Mouse (Mus musculus): Measurements from ENCODE around the gene Zp1. TPM values are rescaled to one million over a fixed set of nuclear protein-coding genes. Genes with fewer than 3 reads are reported as not detected.

The Zp1 gene
- polyA plus RNA-seq, 1 experiment: not detected

DNA sequence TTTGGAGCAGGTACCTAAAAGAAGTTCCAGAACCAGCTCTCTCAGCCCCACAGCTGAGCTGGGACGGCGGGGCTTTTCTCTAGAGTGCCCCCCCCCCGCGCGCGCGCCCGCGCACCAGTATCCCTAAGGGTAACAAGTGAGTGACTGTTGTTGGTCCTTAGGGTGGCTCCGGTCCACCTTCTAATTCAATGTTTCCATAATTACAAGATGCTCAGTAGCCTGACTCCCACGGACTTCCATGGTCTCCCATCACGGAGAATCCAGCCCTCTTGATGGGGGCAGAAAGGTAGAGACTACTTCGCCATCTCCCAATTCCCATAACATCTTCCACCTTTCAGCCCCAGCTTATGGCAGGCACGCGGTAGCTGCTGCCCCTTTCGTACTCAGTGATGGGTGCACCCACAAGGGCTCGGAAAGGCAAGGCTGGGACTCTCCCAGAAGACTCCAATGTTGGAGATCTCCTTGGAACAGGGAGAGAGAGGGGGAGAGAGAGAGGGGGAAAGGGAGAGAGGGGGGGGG lies 51.8 kb downstream of the Zp1 start:
- Histone ChIP-seq H3K4me3 (replicated peaks; ENCODE audit: control insufficient read depth, low read depth, low read length) (no peak overlapping the region), H3K4me1 (ENCODE audit: control insufficient read depth, insufficient read depth, low read length) (no peaks in the 10 kb centered on the region; the same call in 1 of the 2 replicates), H3K27ac (ENCODE audit: control insufficient read depth, insufficient read depth, low read depth, low read length, poor library complexity) (no peak overlapping the region)
- WGBS: 4% methylated on average over 17 of the region's 17 CpGs
- TF ChIP-seq CTCF (IDR thresholded peaks at IDR 0.05; ENCODE audit: control insufficient read depth, insufficient read depth, low read length): no peak
- TF ChIP-seq POLR2A (IDR thresholded peaks at IDR 0.05; ENCODE audit: borderline replicate concordance, control insufficient read depth, low read depth, low read length): no peak

- 45% methylated on average over 5 of the region's 5 CpGs for WGBS
- TF ChIP-seq CTCF (IDR thresholded peaks at IDR 0.05; ENCODE audit: control insufficient read depth, insufficient read depth, low read length) (no peak), POLR2A (IDR thresholded peaks at IDR 0.05; ENCODE audit: borderline replicate concordance, control insufficient read depth, low read depth, low read length) (no peak)
- H3K4me1 ChIP-seq (ENCODE audit: control insufficient read depth, insufficient read depth, low read length): no peaks in the 10 kb centered on the region; the same call in 1 of the 2 replicates
- H3K27ac ChIP-seq (ENCODE audit: control insufficient read depth, insufficient read depth, low read depth, low read length, poor library complexity): no peak overlapping the region
- H3K4me3 ChIP-seq (replicated peaks; ENCODE audit: control insufficient read depth, low read depth, low read length): no peak overlapping the region
These were observed 52.3 kb downstream of the Zp1 start for GRCm38 (mm10) chr19:10867946-10868622.

- TF ChIP-seq POLR2A (IDR thresholded peaks at IDR 0.05; ENCODE audit: borderline replicate concordance, control insufficient read depth, low read depth, low read length) (no peak), CTCF (IDR thresholded peaks at IDR 0.05; ENCODE audit: control insufficient read depth, insufficient read depth, low read length) (no peak)
- WGBS: 89% methylated on average over 13 of the region's 13 CpGs
- H3K27ac ChIP-seq (ENCODE audit: control insufficient read depth, insufficient read depth, low read depth, low read length, poor library complexity): no peak overlapping the region
- no peaks in the 10 kb centered on the region; the same call in 1 of the 2 replicates for H3K4me1 ChIP-seq (ENCODE audit: control insufficient read depth, insufficient read depth, low read length)
- no peak overlapping the region for H3K4me3 ChIP-seq (replicated peaks; ENCODE audit: control insufficient read depth, low read depth, low read length)
These were observed 54.1 kb downstream of the Zp1 start for GRCm38 (mm10) chr19:10866351-10866750.

Other genes starting within 250 kb of the Zp1 start
- not detected in 2 replicates for gene Pga5, start 242.6 kb downstream of the Zp1 start, polyA plus RNA-seq (2011; ENCODE audit: insufficient read depth, insufficient read length, low replicate concordance, missing spikeins)
- 14.4 and 29.5 TPM in 2 replicates for gene Vps37c, start 231.9 kb downstream of the Zp1 start, polyA plus RNA-seq (2011; ENCODE audit: insufficient read depth, insufficient read length, low replicate concordance, missing spikeins)
- 1.1 and 2.2 TPM in 2 replicates for gene Cd5, start 181.6 kb downstream of the Zp1 start, polyA plus RNA-seq (2011; ENCODE audit: insufficient read depth, insufficient read length, low replicate concordance, missing spikeins)
- 2.1 TPM in 2 replicates for gene Cd6, start 90.6 kb downstream of the Zp1 start, polyA plus RNA-seq (2011; ENCODE audit: insufficient read depth, insufficient read length, low replicate concordance, missing spikeins)
- gene Slc15a3, start 80.9 kb downstream of the Zp1 start, polyA plus RNA-seq (2011; ENCODE audit: insufficient read depth, insufficient read length, low replicate concordance, missing spikeins): 9.5 and 19.7 TPM in 2 replicates
- gene Tmem132a, start 50.7 kb downstream of the Zp1 start, polyA plus RNA-seq (2011; ENCODE audit: insufficient read depth, insufficient read length, low replicate concordance, missing spikeins): 1.4 TPM in 1 of 2 replicates, not detected in the other
- gene Tmem109, start 38.6 kb downstream of the Zp1 start, polyA plus RNA-seq (2011; ENCODE audit: insufficient read depth, insufficient read length, low replicate concordance, missing spikeins): 5.1 and 11.5 TPM in 2 replicates
- 24.2 and 58.3 TPM in 2 replicates for gene Prpf19, start 25.4 kb downstream of the Zp1 start, polyA plus RNA-seq (2011; ENCODE audit: insufficient read depth, insufficient read length, low replicate concordance, missing spikeins)
- not detected in 2 replicates for gene Ptgdr2, start 16.5 kb upstream of the Zp1 start, polyA plus RNA-seq (2011; ENCODE audit: insufficient read depth, insufficient read length, low replicate concordance, missing spikeins)
- 4.4 and 5.8 TPM in 2 replicates for gene Ccdc86, start 28.6 kb upstream of the Zp1 start, polyA plus RNA-seq (2011; ENCODE audit: insufficient read depth, insufficient read length, low replicate concordance, missing spikeins)
- not detected in 2 replicates for gene Ms4a10, start 54.0 kb upstream of the Zp1 start, polyA plus RNA-seq (2011; ENCODE audit: insufficient read depth, insufficient read length, low replicate concordance, missing spikeins)
- gene Ms4a15, start 72.6 kb upstream of the Zp1 start, polyA plus RNA-seq (2011; ENCODE audit: insufficient read depth, insufficient read length, low replicate concordance, missing spikeins): not detected in 2 replicates
- gene Ms4a18, start 97.4 kb upstream of the Zp1 start, polyA plus RNA-seq (2011; ENCODE audit: insufficient read depth, insufficient read length, low replicate concordance, missing spikeins): not detected in 2 replicates
- 7.3 and 12.7 TPM in 2 replicates for gene Ms4a8a, start 160.5 kb upstream of the Zp1 start, polyA plus RNA-seq (2011; ENCODE audit: insufficient read depth, insufficient read length, low replicate concordance, missing spikeins)
- gene 1700017D01Rik, start 210.2 kb upstream of the Zp1 start, polyA plus RNA-seq (2011; ENCODE audit: insufficient read depth, insufficient read length, low replicate concordance, missing spikeins): not detected in 2 replicates
- gene 1700025F22Rik, start 244.7 kb upstream of the Zp1 start, polyA plus RNA-seq (2011; ENCODE audit: insufficient read depth, insufficient read length, low replicate concordance, missing spikeins): not detected in 2 replicates